Mouse (Mus musculus) heart, adult 8-10 months (tissue): ENCODE measurements around the gene Ccdc97. TPM values are rescaled to one million over a fixed set of nuclear protein-coding genes. Genes with fewer than 3 reads are reported as not detected.

ENCODE experiments used
- DNase-seq: peaks from one replicate; pipeline ENCODE4 v3.0.0; 2022; ENCODE audit warnings: low spot score
- total RNA-seq, 4 experiments: library from RNA; stranded (reverse); gene quantifications; 2 replicates each; pipeline ENCODE4 v1.2.4; 2022

The Ccdc97 gene
- total RNA-seq, 4 experiments from 2014 or later = 56.7 to 62.0 (median 58.8) TPM

- no peak for DNase-seq
Observed at GRCm38 (mm10) chr7:25720760-25721159, 1.9 kb upstream of the Ccdc97 start.

- DNase-seq = peak; percentile 83
Observed at GRCm38 (mm10) chr7:25719761-25720610, 1.1 kb upstream of the Ccdc97 start.

GRCm38 (mm10) chr7:25717478-25717877, 1.4 kb downstream of the Ccdc97 start:
- DNase-seq = no peak

GRCm38 (mm10) chr7:25715731-25716271, 3.1 kb downstream of the Ccdc97 start:
- no peak for DNase-seq

GRCm38 (mm10) chr7:25714581-25714980, 4.3 kb downstream of the Ccdc97 start:
- DNase-seq = no peak

GRCm38 (mm10) chr7:25712801-25713200, 6.1 kb downstream of the Ccdc97 start:
- DNase-seq = no peak

GRCm38 (mm10) chr7:25711731-25712197, 7.1 kb downstream of the Ccdc97 start:
- DNase-seq = no peak

- no peak for DNase-seq
Observed at GRCm38 (mm10) chr7:25711165-25711564, 7.7 kb downstream of the Ccdc97 start.

- DNase-seq = no peak
Observed at GRCm38 (mm10) chr7:25710519-25711130, 8.3 kb downstream of the Ccdc97 start.

- DNase-seq = no peak
Observed at GRCm38 (mm10) chr7:25709961-25710360, 8.9 kb downstream of the Ccdc97 start.

GRCm38 (mm10) chr7:25707581-25708292, 11.2 kb downstream of the Ccdc97 start:
- peak; percentile 79 for DNase-seq

- peak; percentile 47 for DNase-seq
Observed at GRCm38 (mm10) chr7:25706578-25707170, 12.2 kb downstream of the Ccdc97 start.

GRCm38 (mm10) chr7:25705801-25706251, 13.1 kb downstream of the Ccdc97 start:
- DNase-seq = peak; percentile 65

- no peak for DNase-seq
Observed at GRCm38 (mm10) chr7:25704716-25705364, 14.0 kb downstream of the Ccdc97 start.

- DNase-seq = peak; percentile 44
Observed at GRCm38 (mm10) chr7:25703793-25704494, 14.9 kb downstream of the Ccdc97 start.

GRCm38 (mm10) chr7:25702350-25702749, 16.5 kb downstream of the Ccdc97 start:
- DNase-seq = no peak

- no peak for DNase-seq
Observed at GRCm38 (mm10) chr7:25700732-25701131, 18.2 kb downstream of the Ccdc97 start.

GRCm38 (mm10) chr7:25699851-25700250, 19.0 kb downstream of the Ccdc97 start:
- DNase-seq = no peak

GRCm38 (mm10) chr7:25694104-25694503, 24.8 kb downstream of the Ccdc97 start:
- no peak for DNase-seq

GRCm38 (mm10) chr7:25690051-25690450, 28.8 kb downstream of the Ccdc97 start:
- no peak for DNase-seq
